Mouse (Mus musculus) forebrain, embryonic 15.5 days (tissue): ENCODE data around the gene Atf6b. TPM values are rescaled to one million over a fixed set of nuclear protein-coding genes. Genes with fewer than 3 reads are reported as not detected.

ENCODE experiments used
- ATAC-seq: fragments of 200-750 bp; cut with Nextera tagmentation; replicated peaks from 2 replicates; pipeline ENCODE4 v1.8.0; 2017; ENCODE audit warnings: mild to moderate bottlenecking, moderate TSS enrichment, moderate library complexity
- H3K27ac ChIP-seq: fragments of 300-500 bp; sonication (generic); replicated peaks from 2 replicates; pipeline ENCODE4 v1.5.1; 2015; ENCODE audit warnings: mild to moderate bottlenecking, inconsistent platforms
- H3K27me3 ChIP-seq: fragments of 300-500 bp; sonication (generic); 2 replicates; pipeline ENCODE4 v1.6.1; 2015; ENCODE audit warnings: inconsistent platforms
- H3K36me3 ChIP-seq: fragments of 300-500 bp; sonication (generic); 2 replicates; pipeline ENCODE4 v1.6.1; 2015; ENCODE audit warnings: mild to moderate bottlenecking, inconsistent platforms
- H3K4me1 ChIP-seq: fragments of 300-500 bp; sonication (generic); 2 replicates; pipeline ENCODE4 v1.6.1; 2015; ENCODE audit warnings: inconsistent platforms
- H3K4me2 ChIP-seq: fragments of 300-500 bp; sonication (generic); replicated peaks from 2 replicates; pipeline ENCODE4 v1.6.1; 2015; ENCODE audit warnings: mild to moderate bottlenecking, inconsistent platforms
- H3K4me3 ChIP-seq: fragments of 300-500 bp; sonication (generic); 2 replicates; pipeline ENCODE4 v1.5.1; 2015; ENCODE audit warnings: mild to moderate bottlenecking, inconsistent platforms
- H3K9ac ChIP-seq: fragments of 300-500 bp; sonication (generic); replicated peaks from 2 replicates; pipeline ENCODE4 v1.6.1; 2015; ENCODE audit warnings: mild to moderate bottlenecking, inconsistent platforms
- H3K9me3 ChIP-seq: fragments of 300-500 bp; sonication (generic); 2 replicates; pipeline ENCODE4 v1.6.1; 2016; ENCODE audit warnings: inconsistent platforms
- WGBS: fragments of 180-500 bp; shearing (Covaris S2); methylation state at CpG from one replicate; pipeline ENCODE4 v1.1.7; 2015; ENCODE audit warnings: mixed read lengths; 5-methylcytosine and 5-hydroxymethylcytosine counted together
- polyA plus RNA-seq: library from polyadenylated mRNA; unstranded; fragments of >200 nt; fragmentation: Nextera tagmentation; extraction: Ambion mirVana; gene quantifications from 2 replicates; pipeline ENCODE4 v1.2.1, GENCODE M21; 2015

The Atf6b gene
- polyA plus RNA-seq, 1 experiment from 2014 or later, result 112 TPM

DNA sequence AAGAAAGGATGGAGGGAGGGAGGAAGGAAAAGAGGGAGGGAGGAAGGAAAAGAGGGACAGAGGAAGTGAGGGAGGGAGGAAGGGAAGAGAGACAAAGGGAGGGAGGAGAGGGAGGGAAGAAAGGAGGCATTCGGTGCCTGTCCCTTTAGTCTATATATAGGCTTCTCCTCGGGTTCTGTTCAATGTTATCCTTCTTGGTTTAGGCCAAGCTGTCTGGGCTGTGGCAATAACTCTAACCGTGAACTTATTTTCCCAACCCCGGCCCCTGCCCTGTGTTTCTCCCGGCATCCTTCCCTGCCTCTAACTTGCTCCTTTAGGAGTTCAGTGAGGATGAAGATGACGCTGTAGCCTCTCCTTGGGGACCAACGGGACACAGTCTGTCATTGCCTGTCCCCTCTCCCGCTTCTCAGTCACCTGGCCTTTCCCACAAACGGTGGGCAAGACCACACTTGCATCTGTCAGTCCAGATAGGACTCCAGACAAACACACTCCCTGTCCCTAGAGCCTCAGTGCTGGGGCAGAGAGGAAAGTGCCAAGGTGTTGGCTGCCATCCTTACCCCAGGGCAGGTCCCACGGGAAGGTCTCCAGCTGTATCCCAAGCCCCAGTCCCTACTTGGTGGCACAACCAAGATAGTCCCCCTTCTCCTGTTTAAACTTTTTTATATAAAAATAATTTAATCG is 27.7 kb downstream of the Atf6b start:
- peaks cover 43% of the 10 kb centered on the region for H3K27me3 ChIP-seq
- no peaks in the 10 kb centered on the region for H3K36me3 ChIP-seq
- H3K4me3 ChIP-seq, result no peak overlapping the region
- no peak for ATAC-seq
- no peak overlapping the region for H3K27ac ChIP-seq
- WGBS, result 71% methylated on average over 11 of the region's 11 CpGs
- peaks cover 15% of the 10 kb centered on the region for H3K4me1 ChIP-seq
- H3K4me2 ChIP-seq, result no peak overlapping the region
- no peak overlapping the region for H3K9ac ChIP-seq
- H3K9me3 ChIP-seq, result no peaks in the 10 kb centered on the region

DNA sequence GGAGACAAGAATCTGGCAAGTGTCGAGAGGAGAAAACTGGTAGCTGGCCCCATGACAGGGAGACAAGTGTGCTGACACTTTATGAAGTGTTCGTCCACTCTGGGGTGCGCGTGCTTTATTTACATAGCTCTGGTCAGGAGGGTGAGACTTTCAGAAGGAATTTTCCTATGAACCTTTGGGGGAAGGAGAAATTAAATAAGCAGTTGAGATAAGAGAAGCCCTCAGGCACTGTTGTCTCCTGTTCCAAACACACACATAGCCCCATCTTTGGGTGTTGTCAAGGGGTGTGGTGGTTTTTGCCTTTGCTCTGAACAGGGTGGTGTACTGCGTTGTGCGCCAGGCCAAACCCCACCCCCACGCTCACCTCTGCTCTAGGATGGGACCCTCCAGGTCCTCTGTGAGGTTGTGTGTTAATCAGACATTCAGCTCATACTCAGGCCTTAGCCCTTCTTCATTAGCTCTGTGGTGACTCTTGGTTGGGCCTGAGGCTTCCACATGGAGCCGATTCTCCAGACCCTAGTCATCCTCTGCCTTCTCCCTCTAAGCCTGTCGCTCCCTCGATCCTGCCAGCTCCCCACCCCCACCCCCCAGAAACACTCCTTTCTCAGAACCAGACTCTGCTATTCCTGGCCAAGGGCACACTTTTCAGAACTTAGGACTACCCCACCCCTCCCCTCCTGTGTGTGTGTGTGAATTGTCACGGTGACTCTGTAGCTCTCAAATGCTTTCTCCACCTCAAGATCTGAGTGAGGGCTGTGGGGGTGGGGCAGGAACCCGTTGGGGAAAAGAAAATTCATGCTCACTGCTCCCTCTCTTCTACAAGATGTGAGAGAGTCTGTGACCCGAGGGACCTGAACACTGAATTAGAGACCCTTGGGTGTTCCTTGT is 28.5 kb downstream of the Atf6b start:
- ATAC-seq, result no peak
- H3K27ac ChIP-seq, result no peak overlapping the region
- 78% methylated on average over 13 of the region's 13 CpGs for WGBS
- no peak overlapping the region for H3K4me3 ChIP-seq
- H3K9me3 ChIP-seq, result no peaks in the 10 kb centered on the region
- peaks cover 15% of the 10 kb centered on the region for H3K4me1 ChIP-seq
- no peak overlapping the region for H3K9ac ChIP-seq
- no peak overlapping the region for H3K4me2 ChIP-seq
- H3K36me3 ChIP-seq, result no peaks in the 10 kb centered on the region
- H3K27me3 ChIP-seq, result peaks cover 35% of the 10 kb centered on the region

DNA sequence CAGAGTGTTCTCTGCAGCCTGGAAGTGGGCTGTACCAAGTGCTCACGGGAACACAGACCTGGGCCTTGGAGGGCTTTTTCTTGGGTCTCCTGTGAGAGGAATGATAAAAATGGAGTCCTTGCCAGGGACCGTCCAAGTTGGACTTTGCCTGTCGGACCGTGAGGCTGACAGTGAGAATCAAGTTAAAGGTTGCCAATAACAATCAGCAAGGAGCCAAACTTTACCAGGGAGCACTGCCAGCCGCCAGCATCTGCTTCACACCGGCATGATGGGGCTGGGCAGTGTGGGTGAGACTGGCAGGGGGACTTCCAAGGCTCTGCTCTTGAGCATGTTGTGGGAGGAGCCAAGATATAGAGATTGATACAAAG is 29.1 kb downstream of the Atf6b start:
- no peak overlapping the region for H3K27ac ChIP-seq
- no peak for ATAC-seq
- no peak overlapping the region for H3K9ac ChIP-seq
- peaks cover 28% of the 10 kb centered on the region for H3K27me3 ChIP-seq
- no peaks in the 10 kb centered on the region for H3K36me3 ChIP-seq
- H3K9me3 ChIP-seq, result no peaks in the 10 kb centered on the region
- no peak overlapping the region for H3K4me2 ChIP-seq
- no peak overlapping the region for H3K4me3 ChIP-seq
- 71% methylated on average over 6 of the region's 6 CpGs for WGBS
- H3K4me1 ChIP-seq, result peaks cover 14% of the 10 kb centered on the region

- no peak for ATAC-seq
- 79% methylated on average over 12 of the region's 12 CpGs for WGBS
- H3K4me1 ChIP-seq, result peaks cover 8% of the 10 kb centered on the region
- H3K4me2 ChIP-seq, result no peak overlapping the region
- H3K9ac ChIP-seq, result no peak overlapping the region
- no peak overlapping the region for H3K4me3 ChIP-seq
- H3K36me3 ChIP-seq, result no peaks in the 10 kb centered on the region
- no peak overlapping the region for H3K27ac ChIP-seq
- H3K27me3 ChIP-seq, result peaks cover 23% of the 10 kb centered on the region
- H3K9me3 ChIP-seq, result no peaks in the 10 kb centered on the region
Measured at GRCm38 (mm10) chr17:34676671-34677070, 29.7 kb downstream of the Atf6b start.

GRCm38 (mm10) chr17:34680191-34680590 is 33.2 kb downstream of the Atf6b start:
- Histone ChIP-seq H3K4me1 (peaks cover 8% of the 10 kb centered on the region; the same call in 1 of the 2 replicates), H3K9me3 (no peaks in the 10 kb centered on the region), H3K9ac (no peak overlapping the region), H3K27ac (no peak overlapping the region), H3K27me3 (no peaks in the 10 kb centered on the region), H3K4me2 (no peak overlapping the region), H3K4me3 (no peak overlapping the region), H3K36me3 (no peaks in the 10 kb centered on the region)
- 84% methylated on average over 26 of the region's 26 CpGs for WGBS
- no peak for ATAC-seq

DNA sequence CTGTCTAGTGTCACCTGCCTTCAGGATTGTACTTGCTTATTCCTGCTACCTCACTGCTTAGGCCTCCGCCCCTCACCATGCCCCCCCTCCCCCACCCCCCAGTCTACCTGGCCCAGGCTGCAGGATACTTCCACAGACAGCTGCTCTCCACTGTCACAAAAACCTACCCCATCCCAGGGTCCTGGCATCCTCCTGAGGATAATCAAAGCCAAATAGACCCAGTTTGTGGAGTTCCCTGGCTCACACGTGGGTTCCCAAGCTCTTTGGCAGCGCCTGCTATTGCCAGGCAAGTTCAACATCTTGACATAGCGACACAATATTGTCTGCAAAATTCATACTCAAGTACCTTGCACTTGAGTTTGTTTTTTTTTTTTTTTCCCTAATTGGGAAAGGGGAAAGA is 33.7 kb downstream of the Atf6b start:
- no peaks in the 10 kb centered on the region for H3K9me3 ChIP-seq
- H3K36me3 ChIP-seq, result no peaks in the 10 kb centered on the region
- no peak for ATAC-seq
- WGBS, result 74% methylated on average over 4 of the region's 4 CpGs
- no peak overlapping the region for H3K27ac ChIP-seq
- no peak overlapping the region for H3K4me2 ChIP-seq
- peaks cover 8% of the 10 kb centered on the region; the same call in 1 of the 2 replicates for H3K4me1 ChIP-seq
- H3K9ac ChIP-seq, result no peak overlapping the region
- H3K27me3 ChIP-seq, result no peaks in the 10 kb centered on the region
- H3K4me3 ChIP-seq, result no peak overlapping the region

- H3K9me3 ChIP-seq, result no peaks in the 10 kb centered on the region
- no peaks in the 10 kb centered on the region for H3K36me3 ChIP-seq
- 85% methylated on average over 17 of the region's 17 CpGs for WGBS
- no peak overlapping the region for H3K27ac ChIP-seq
- no peak overlapping the region for H3K4me3 ChIP-seq
- no peak overlapping the region for H3K9ac ChIP-seq
- ATAC-seq, result no peak
- peaks cover 8% of the 10 kb centered on the region; the same call in 1 of the 2 replicates for H3K4me1 ChIP-seq
- H3K4me2 ChIP-seq, result no peak overlapping the region
- no peaks in the 10 kb centered on the region for H3K27me3 ChIP-seq
Measured at GRCm38 (mm10) chr17:34681132-34681571, 34.2 kb downstream of the Atf6b start.

DNA sequence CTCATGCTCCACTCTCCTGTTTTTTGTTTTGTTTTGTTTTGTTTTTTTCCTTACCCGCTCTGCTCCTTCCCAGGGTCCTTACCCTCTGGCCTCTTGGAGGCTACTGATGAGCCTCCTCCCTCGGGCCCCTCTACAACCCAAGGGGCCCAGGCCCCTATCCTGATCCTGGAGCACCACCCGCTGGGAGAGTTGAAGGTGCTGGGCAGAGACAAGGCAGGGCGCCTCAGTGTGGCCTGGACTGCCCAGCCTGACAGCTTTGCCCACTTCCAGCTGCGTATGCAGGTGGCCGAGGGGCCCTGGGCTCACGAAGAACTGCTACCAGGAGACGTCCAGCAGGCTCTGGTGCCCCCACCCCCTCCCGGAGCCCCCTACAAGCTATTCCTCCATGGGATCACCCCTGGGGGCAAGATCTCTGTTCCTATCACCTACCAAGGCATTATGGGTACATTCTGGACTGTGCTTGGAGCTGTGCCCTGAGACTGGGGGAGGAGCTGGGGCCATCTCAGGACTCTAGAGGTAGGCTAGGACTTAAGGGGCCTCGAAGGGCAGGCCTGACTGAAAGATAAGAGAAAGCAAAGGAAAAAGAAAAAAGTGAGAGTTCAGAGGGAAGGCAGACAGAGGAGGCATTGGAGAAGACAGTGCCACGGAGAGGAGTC is 35.1 kb downstream of the Atf6b start:
- Histone ChIP-seq H3K4me1 (peaks cover 8% of the 10 kb centered on the region; the same call in 1 of the 2 replicates), H3K27me3 (no peaks in the 10 kb centered on the region), H3K4me2 (no peak overlapping the region), H3K4me3 (no peak overlapping the region), H3K9ac (no peak overlapping the region), H3K9me3 (no peaks in the 10 kb centered on the region), H3K36me3 (no peaks in the 10 kb centered on the region), H3K27ac (no peak overlapping the region)
- no peak for ATAC-seq
- 72% methylated on average over 11 of the region's 11 CpGs for WGBS

GRCm38 (mm10) chr17:34683179-34683578 is 36.2 kb downstream of the Atf6b start:
- no peak overlapping the region for H3K9ac ChIP-seq
- no peaks in the 10 kb centered on the region for H3K36me3 ChIP-seq
- H3K9me3 ChIP-seq, result no peaks in the 10 kb centered on the region
- 81% methylated on average over 8 of the region's 8 CpGs for WGBS
- peaks cover 8% of the 10 kb centered on the region; the same call in 1 of the 2 replicates for H3K4me1 ChIP-seq
- H3K4me2 ChIP-seq, result no peak overlapping the region
- no peak overlapping the region for H3K27ac ChIP-seq
- ATAC-seq, result no peak
- H3K27me3 ChIP-seq, result no peaks in the 10 kb centered on the region
- no peak overlapping the region for H3K4me3 ChIP-seq

DNA sequence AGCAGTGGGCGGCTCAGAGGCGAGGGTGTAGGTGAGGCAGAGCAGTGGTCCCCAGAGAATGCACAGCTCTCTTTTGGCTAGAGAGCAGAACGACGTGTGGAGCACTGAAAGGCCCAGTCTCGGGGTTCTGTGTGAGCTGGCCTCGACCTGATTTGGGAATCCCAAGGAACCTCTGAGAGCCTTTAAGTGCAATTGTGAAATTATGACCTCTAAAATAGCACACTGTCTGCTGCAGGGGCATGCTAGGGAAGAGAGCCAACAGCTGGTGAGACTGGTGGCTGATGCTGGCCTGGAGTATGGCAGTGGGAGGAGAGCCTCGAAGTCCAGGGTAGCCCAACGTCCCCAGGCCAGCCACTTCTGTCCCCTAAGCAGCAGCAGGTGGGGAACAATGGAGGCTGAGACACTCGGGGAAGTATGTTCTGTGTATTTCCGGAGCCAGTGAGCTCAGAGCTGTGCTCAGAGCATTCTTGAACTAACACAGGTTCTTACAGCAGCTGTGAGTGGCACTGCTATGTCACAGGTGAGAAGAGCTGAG is 36.8 kb downstream of the Atf6b start:
- Histone ChIP-seq H3K4me2 (no peak overlapping the region), H3K4me1 (peaks cover 8% of the 10 kb centered on the region; the same call in 1 of the 2 replicates), H3K9ac (no peak overlapping the region), H3K9me3 (no peaks in the 10 kb centered on the region), H3K27me3 (no peaks in the 10 kb centered on the region), H3K27ac (no peak overlapping the region), H3K4me3 (no peak overlapping the region), H3K36me3 (no peaks in the 10 kb centered on the region)
- WGBS, result 68% methylated on average over 10 of the region's 10 CpGs
- no peak for ATAC-seq

GRCm38 (mm10) chr17:34684253-34684893 is 37.4 kb downstream of the Atf6b start:
- 61% methylated on average over 9 of the region's 9 CpGs for WGBS
- Histone ChIP-seq H3K36me3 (no peaks in the 10 kb centered on the region), H3K9ac (no peak overlapping the region), H3K9me3 (no peaks in the 10 kb centered on the region), H3K27me3 (no peaks in the 10 kb centered on the region), H3K27ac (no peak overlapping the region), H3K4me2 (no peak overlapping the region), H3K4me1 (peaks cover 8% of the 10 kb centered on the region; the same call in 1 of the 2 replicates), H3K4me3 (no peak overlapping the region)
- no peak for ATAC-seq
